Mouse (Mus musculus) hindbrain, postnatal 0 days (tissue): ENCODE measurements around the gene Nr4a1. TPM values are rescaled to one million over a fixed set of nuclear protein-coding genes. Genes with fewer than 3 reads are reported as not detected.
A peak's percentile ranks its signal among the peaks of the same experiment; 100 is the strongest.

Source experiments
- ATAC-seq: fragments of 200-750 bp; cut with Nextera tagmentation; 2 replicates; pipeline ENCODE4 v1.8.0; 2017; ENCODE audit warnings: mild to moderate bottlenecking, moderate TSS enrichment, moderate library complexity
- DNase-seq: peaks from one replicate; pipeline ENCODE4 v3.0.0-alpha.2; 2015; ENCODE audit warnings: low spot score
- H3K27ac ChIP-seq: fragments of 300-500 bp; sonication (generic); 2 replicates; pipeline ENCODE4 v1.5.1; 2014; ENCODE audit warnings: mild to moderate bottlenecking
- H3K27me3 ChIP-seq: fragments of 300-500 bp; sonication (generic); 2 replicates; pipeline ENCODE4 v1.6.1; 2014; ENCODE audit warnings: low read length, mixed read lengths; ENCODE audit not compliant: insufficient read depth
- H3K36me3 ChIP-seq: fragments of 300-500 bp; sonication (generic); 2 replicates; pipeline ENCODE4 v1.6.1; 2014; ENCODE audit warnings: low read length, mixed read lengths; ENCODE audit not compliant: insufficient read depth
- H3K4me1 ChIP-seq: fragments of 300-500 bp; sonication (generic); 2 replicates; pipeline ENCODE4 v1.6.1; 2014; ENCODE audit warnings: antibody characterized with exemption, low read length, mixed read lengths; ENCODE audit not compliant: insufficient read depth
- H3K4me2 ChIP-seq: fragments of 300-500 bp; sonication (generic); 2 replicates; pipeline ENCODE4 v1.6.1; 2014; ENCODE audit warnings: low read depth, mild to moderate bottlenecking, low read length, moderate library complexity, mixed read lengths
- H3K4me3 ChIP-seq: fragments of 300-500 bp; sonication (generic); 2 replicates; pipeline ENCODE4 v1.5.1; 2014; ENCODE audit warnings: low read length
- H3K9ac ChIP-seq: fragments of 300-500 bp; sonication (generic); replicated peaks from 2 replicates; pipeline ENCODE4 v1.6.1; 2014; ENCODE audit warnings: mild to moderate bottlenecking, low read length, moderate library complexity, mixed read lengths
- H3K9me3 ChIP-seq: fragments of 300-500 bp; sonication (generic); 2 replicates; pipeline ENCODE4 v1.6.1; 2016; ENCODE audit warnings: low read length, mixed read lengths
- CTCF ChIP-seq: IDR thresholded peaks from 2 replicates; pipeline ENCODE4 v1.5.1; 2016; ENCODE audit warnings: antibody characterized with exemption, control low read depth, low read depth
- WGBS: fragments of 180-500 bp; shearing (Covaris S2); extraction: QIAGEN DNeasy Blood & Tissue Kit; methylation state at CpG from one replicate; pipeline ENCODE4 v1.1.7; 2014; 5-methylcytosine and 5-hydroxymethylcytosine counted together
- polyA plus RNA-seq: library from polyadenylated mRNA; unstranded; fragments of >200 nt; fragmentation: Nextera tagmentation; extraction: Ambion mirVana; gene quantifications from 2 replicates; pipeline ENCODE4 v1.2.1, GENCODE M21; 2015
- total RNA-seq: library from RNA; depleted of rRNA; stranded (reverse); fragments of >200 nt; gene quantifications from 2 replicates; pipeline ENCODE4 v1.2.3, GENCODE M21; 2014

Gene Nr4a1
- total and polyA plus RNA-seq, 2 experiments from 2014 or later: 6.5 to 10.3 TPM

GRCm38 (mm10) chr15:101233183-101233582, 20.9 kb upstream of the Nr4a1 start:
- TF ChIP-seq CTCF: no peak
- Histone ChIP-seq H3K27me3 (no peaks in the 10 kb centered on the region), H3K4me2 (no peak overlapping the region), H3K27ac (no peak overlapping the region), H3K4me3 (no peak overlapping the region), H3K9ac (no peak overlapping the region), H3K36me3 (no peaks in the 10 kb centered on the region), H3K4me1 (no peaks in the 10 kb centered on the region), H3K9me3 (no peaks in the 10 kb centered on the region)
- 0 out of 2 replicates have a peak, but pooled peaks have one; percentile 4 for ATAC-seq
- 82% methylated on average over 3 of the region's 3 CpGs for WGBS
- no peak for DNase-seq

DNA sequence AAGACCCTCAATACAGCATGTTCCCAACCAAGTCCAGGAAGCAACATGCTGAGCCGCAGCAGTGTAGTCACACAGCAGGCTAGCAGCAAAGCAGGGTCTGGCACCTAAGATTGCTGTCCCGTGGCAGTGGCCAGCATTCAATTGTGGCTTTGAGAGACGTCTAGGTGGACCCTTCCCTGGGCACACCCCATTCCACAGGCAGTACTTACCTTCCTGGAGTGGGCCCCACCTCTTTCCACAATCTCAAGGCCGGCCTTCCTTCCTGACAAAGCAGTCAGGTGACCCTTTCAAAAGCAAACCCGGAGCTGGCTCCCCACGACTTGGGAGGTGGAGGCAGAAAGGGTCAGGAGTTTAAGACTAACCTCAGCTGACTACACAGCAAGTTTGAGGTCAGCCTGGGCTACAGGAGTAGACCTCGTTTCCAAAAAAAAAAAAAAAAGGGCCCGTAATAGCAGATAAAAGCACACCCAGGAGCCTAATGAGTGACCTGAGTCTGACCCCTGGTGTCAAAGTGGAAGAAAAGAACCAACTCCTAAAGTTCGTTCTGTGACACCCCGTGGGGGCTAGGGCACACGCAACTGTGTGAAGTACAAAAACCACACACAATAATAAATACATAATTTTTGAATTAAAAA, 20.3 kb upstream of the Nr4a1 start:
- ATAC-seq: peak; percentile 19; the same call in 1 of the 2 replicates
- DNase-seq: no peak
- no peak for TF ChIP-seq CTCF

GRCm38 (mm10) chr15:101234611-101235341, 19.3 kb upstream of the Nr4a1 start:
- Histone ChIP-seq H3K4me3 (no peak overlapping the region), H3K9ac (no peak overlapping the region), H3K27ac (no peak overlapping the region), H3K36me3 (no peaks in the 10 kb centered on the region), H3K27me3 (no peaks in the 10 kb centered on the region), H3K4me2 (no peak overlapping the region), H3K4me1 (no peaks in the 10 kb centered on the region), H3K9me3 (no peaks in the 10 kb centered on the region)
- 42% methylated on average over 10 of the region's 10 CpGs for WGBS
- TF ChIP-seq CTCF: no peak
- ATAC-seq (no peak), DNase-seq (no peak)

More for the DNA sequence above, 20.3 kb upstream of the Nr4a1 start:
- Histone ChIP-seq H3K27ac (no peak overlapping the region), H3K27me3 (no peaks in the 10 kb centered on the region), H3K9ac (no peak overlapping the region), H3K4me2 (no peak overlapping the region), H3K4me1 (no peaks in the 10 kb centered on the region), H3K9me3 (no peaks in the 10 kb centered on the region), H3K4me3 (no peak overlapping the region), H3K36me3 (no peaks in the 10 kb centered on the region)
- WGBS: 31% methylated on average over 11 of the region's 11 CpGs

DNA sequence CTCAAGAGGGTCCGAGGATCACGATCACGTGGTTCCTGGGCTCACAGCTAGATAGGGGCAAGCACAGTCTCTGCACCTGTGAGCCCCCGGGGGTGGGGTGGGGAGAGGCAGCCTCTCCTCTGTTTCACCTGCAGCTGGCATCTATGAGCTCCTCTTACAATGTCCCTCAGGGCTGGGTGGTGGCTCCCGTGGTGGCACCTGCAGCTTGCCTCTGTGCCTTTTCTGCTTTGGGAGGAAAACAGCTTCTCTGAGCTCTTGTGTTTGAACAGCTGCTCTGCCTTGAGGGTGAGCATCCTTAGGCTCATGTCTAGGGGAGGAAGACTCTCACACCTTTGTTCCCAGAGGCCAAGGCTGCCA, 18.7 kb upstream of the Nr4a1 start:
- no peak overlapping the region for H3K4me2 ChIP-seq
- DNase-seq: no peak
- TF ChIP-seq CTCF: no peak
- WGBS: 23% methylated on average over 5 of the region's 5 CpGs
- H3K4me1 ChIP-seq: no peaks in the 10 kb centered on the region
- no peak for ATAC-seq
- H3K9ac ChIP-seq: no peak overlapping the region
- no peaks in the 10 kb centered on the region for H3K36me3 ChIP-seq
- H3K27ac ChIP-seq: no peak overlapping the region
- no peaks in the 10 kb centered on the region for H3K9me3 ChIP-seq
- H3K27me3 ChIP-seq: no peaks in the 10 kb centered on the region
- no peak overlapping the region for H3K4me3 ChIP-seq

- WGBS: 31% methylated on average over 12 of the region's 12 CpGs
- no peak for TF ChIP-seq CTCF
- Histone ChIP-seq H3K9ac (no peak overlapping the region), H3K4me1 (no peaks in the 10 kb centered on the region), H3K27ac (no peak overlapping the region), H3K36me3 (no peaks in the 10 kb centered on the region), H3K27me3 (no peaks in the 10 kb centered on the region), H3K4me2 (no peak overlapping the region), H3K4me3 (no peak overlapping the region), H3K9me3 (no peaks in the 10 kb centered on the region)
- ATAC-seq (no peak), DNase-seq (no peak)
Observed at GRCm38 (mm10) chr15:101235728-101236327, 18.2 kb upstream of the Nr4a1 start.

DNA sequence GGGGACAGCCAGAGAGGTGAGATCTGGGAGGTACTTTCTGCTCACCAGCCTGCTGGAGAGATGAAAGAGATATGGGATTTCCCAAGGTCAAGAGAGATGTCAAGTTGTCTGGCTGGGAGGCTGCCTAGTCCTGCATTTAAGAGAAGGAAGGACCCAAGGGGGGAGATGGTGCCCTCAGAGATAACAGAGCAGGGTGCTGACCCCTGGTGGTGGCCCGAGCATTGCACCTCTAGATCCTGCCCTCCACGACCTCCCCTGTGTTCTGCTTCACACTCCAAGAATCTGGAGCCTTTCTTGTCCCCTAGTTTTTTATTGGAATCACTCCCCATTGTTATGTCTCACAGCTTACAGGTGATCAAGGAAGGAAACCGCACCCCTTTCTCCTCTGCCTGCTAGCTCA, 17.2 kb upstream of the Nr4a1 start:
- Histone ChIP-seq H3K36me3 (no peaks in the 10 kb centered on the region), H3K4me1 (no peaks in the 10 kb centered on the region), H3K9ac (no peak overlapping the region), H3K4me3 (no peak overlapping the region), H3K4me2 (no peak overlapping the region), H3K27me3 (no peaks in the 10 kb centered on the region), H3K9me3 (no peaks in the 10 kb centered on the region), H3K27ac (no peak overlapping the region)
- WGBS: 13% methylated on average over 3 of the region's 3 CpGs
- peak; percentile 59 for DNase-seq
- ATAC-seq: no peak
- peak; percentile 81 for TF ChIP-seq CTCF
